Mouse (Mus musculus) heart, embryonic 10.5 days (tissue): ENCODE data around the gene Adipoq. TPM values are rescaled to one million over a fixed set of nuclear protein-coding genes. Genes with fewer than 3 reads are reported as not detected.

ENCODE experiments used
- DNase-seq: peaks from one replicate; pipeline ENCODE4 v3.0.0-alpha.2; 2017; ENCODE audit warnings: low spot score
- H3K27ac ChIP-seq: fragments of 300-500 bp; sonication (generic); 2 replicates; pipeline ENCODE4 v1.5.1; 2016; ENCODE audit warnings: mild to moderate bottlenecking
- H3K27me3 ChIP-seq: fragments of 300-500 bp; sonication (generic); 2 replicates; pipeline ENCODE4 v1.6.1; 2016; ENCODE audit warnings: mild to moderate bottlenecking; ENCODE audit not compliant: poor library complexity, insufficient read depth, severe bottlenecking
- H3K36me3 ChIP-seq: fragments of 300-500 bp; sonication (generic); 2 replicates; pipeline ENCODE4 v1.6.1; 2016; ENCODE audit warnings: mild to moderate bottlenecking, moderate library complexity
- H3K4me1 ChIP-seq: fragments of 300-500 bp; sonication (generic); 2 replicates; pipeline ENCODE4 v1.6.1; 2016; ENCODE audit warnings: mild to moderate bottlenecking
- H3K4me3 ChIP-seq: fragments of 300-500 bp; sonication (generic); 2 replicates; pipeline ENCODE4 v1.5.1; 2016; ENCODE audit warnings: mild to moderate bottlenecking, moderate library complexity
- H3K9me3 ChIP-seq: fragments of 300-500 bp; sonication (generic); 2 replicates; pipeline ENCODE4 v1.6.1; 2016; ENCODE audit warnings: mild to moderate bottlenecking, moderate library complexity
- WGBS: fragments of 180-500 bp; shearing (Covaris S2); methylation state at CpG from one replicate; pipeline ENCODE4 v1.1.7; 2016; 5-methylcytosine and 5-hydroxymethylcytosine counted together
- polyA plus RNA-seq: library from polyadenylated mRNA; unstranded; fragments of >200 nt; fragmentation: Nextera tagmentation; extraction: Ambion mirVana; gene quantifications from 2 replicates; pipeline ENCODE4 v1.2.1, GENCODE M21; 2016

Gene Adipoq
- polyA plus RNA-seq, 1 experiment from 2014 or later = 0.14 TPM

DNA sequence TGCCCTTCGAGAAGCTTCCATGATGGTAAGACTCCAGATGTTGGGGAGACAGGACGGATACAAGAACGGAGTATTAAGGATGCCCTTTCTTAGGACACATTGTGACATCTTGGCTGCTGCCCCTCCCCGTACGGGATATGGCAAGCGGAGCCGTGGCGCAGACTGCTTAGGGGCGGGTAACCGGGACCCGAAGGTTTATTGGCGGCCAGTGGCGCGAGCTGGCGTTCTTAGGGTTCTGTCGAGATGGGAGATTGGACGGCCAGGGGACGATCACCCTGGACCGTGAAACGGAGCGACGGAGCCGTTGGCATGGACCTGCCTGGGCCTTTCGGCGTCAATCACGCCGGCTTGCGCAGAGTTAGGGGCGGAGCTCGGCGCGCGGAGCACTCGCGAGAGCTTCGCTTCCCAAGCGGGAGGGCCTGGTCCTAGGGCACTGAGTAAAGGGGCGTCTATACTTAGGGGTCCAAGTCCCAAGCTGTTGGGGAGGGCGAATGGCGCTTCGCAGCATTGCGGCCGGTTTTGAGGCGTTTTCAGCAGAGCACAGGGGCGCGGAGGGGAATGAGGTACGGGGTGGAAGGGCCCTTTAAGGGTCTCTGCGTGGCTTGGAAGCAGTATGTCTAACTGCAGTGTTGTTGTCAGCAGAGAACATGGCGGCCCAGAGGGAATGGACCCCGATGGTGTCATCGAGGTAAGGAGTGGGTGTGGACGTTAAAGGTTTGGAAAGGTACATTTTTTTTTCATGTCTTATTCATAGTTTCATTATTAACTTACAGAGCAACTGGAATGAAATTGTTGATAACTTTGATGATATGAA lies 38.2 kb upstream of the Adipoq start:
- Histone ChIP-seq H3K9me3 (no peaks in the 10 kb centered on the region), H3K36me3 (peaks cover 50% of the 10 kb centered on the region)
- under 1% methylated on average over 52 of the region's 52 CpGs for WGBS

GRCm38 (mm10) chr16:23108943-23109342 lies 37.4 kb upstream of the Adipoq start:
- H3K27ac ChIP-seq = peak overlapping the region; percentile 100
- H3K9me3 ChIP-seq = no peaks in the 10 kb centered on the region
- H3K4me3 ChIP-seq = peak overlapping the region; percentile 96
- peaks cover 53% of the 10 kb centered on the region for H3K36me3 ChIP-seq
- DNase-seq = no peak
- H3K4me1 ChIP-seq = peaks cover 6% of the 10 kb centered on the region; the same call in 1 of the 2 replicates
- H3K27me3 ChIP-seq = no peaks in the 10 kb centered on the region
- WGBS = 4% methylated on average over 5 of the region's 5 CpGs

More for the DNA sequence above, 38.2 kb upstream of the Adipoq start:
- Histone ChIP-seq H3K27ac (peak overlapping the region; percentile 100), H3K4me1 (peaks cover 7% of the 10 kb centered on the region; the same call in 1 of the 2 replicates), H3K27me3 (no peaks in the 10 kb centered on the region), H3K4me3 (peak overlapping the region; percentile 96)
- peak; percentile 90 for DNase-seq

DNA sequence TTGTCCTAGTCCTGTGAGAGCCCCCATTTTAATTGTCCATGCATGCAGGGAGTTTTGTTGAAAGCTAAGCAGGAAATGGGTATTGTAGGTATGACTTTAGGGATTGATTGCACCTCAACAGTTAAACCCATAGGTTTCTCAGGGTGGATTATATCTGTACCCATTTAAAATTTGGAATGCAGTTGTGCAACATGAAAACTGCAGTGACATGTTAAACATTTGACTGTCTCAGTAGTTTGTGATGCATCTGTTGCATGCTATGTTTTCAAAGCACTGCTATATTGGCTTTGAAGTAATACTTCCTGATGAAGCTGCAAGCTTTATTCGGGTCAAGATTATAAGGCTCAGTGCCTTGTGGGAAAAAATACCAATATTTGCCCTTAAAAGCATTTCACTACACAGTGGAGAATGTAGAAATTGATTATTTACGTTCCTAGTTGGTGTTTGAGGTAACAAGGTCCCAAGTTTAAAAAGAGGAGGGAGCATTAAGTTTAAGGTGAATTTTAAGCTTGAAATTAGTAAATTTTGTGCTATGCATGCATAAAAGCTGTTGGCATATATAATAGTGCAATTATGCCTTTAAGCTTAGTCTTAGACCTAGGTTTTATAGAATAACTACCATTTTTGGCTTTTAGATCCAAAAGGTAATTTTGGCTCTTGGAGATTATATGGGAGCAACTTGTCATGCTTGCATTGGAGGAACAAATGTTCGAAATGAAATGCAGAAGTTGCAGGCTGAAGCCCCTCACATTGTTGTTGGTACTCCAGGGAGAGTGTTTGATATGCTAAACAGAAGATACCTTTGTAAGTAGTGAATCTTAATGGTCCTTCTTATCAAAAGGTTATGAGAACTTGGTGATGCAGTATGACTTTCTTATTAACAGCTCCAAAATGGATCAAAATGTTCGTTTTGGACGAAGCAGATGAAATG lies 36.7 kb upstream of the Adipoq start:
- Histone ChIP-seq H3K4me3 (peak overlapping the region; percentile 96), H3K9me3 (no peaks in the 10 kb centered on the region), H3K27ac (peak overlapping the region; percentile 22; the same call in 1 of the 2 replicates), H3K27me3 (no peaks in the 10 kb centered on the region), H3K4me1 (peaks cover 6% of the 10 kb centered on the region; the same call in 1 of the 2 replicates), H3K36me3 (peaks cover 59% of the 10 kb centered on the region)
- 64% methylated on average over 5 of the region's 5 CpGs for WGBS
- no peak for DNase-seq

GRCm38 (mm10) chr16:23112348-23112747 lies 34.0 kb upstream of the Adipoq start:
- no peak for DNase-seq
- H3K9me3 ChIP-seq = no peaks in the 10 kb centered on the region
- 86% methylated on average over 12 of the region's 12 CpGs for WGBS
- no peaks in the 10 kb centered on the region for H3K27me3 ChIP-seq
- peaks cover 75% of the 10 kb centered on the region for H3K36me3 ChIP-seq
- H3K4me1 ChIP-seq = peaks cover 6% of the 10 kb centered on the region; the same call in 1 of the 2 replicates
- H3K27ac ChIP-seq = no peak overlapping the region
- H3K4me3 ChIP-seq = no peak overlapping the region

DNA sequence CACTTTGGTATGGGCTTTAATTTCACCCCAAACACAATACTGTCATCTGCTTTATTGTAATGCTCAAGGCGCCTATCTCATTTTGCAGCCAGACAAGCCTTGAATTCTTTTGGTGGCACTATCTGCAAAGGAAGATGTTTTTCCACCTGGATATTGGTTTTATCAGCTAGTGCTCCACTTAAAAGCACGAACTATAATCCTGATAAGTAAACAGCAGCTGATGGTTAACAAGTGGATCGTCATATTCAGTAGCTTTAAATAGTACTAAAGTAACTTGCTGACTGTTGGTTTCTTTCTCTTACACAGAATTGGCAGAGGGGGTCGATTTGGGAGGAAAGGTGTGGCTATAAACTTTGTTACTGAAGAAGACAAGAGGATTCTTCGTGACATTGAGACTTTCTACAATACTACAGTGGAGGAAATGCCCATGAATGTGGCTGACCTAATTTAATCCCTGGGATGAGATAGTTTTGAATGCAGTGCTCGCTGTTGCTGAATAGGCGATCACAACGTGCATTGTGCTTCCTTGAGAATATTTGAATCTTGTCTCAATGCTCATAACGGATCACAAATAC lies 33.4 kb upstream of the Adipoq start:
- WGBS = 50% methylated on average over 9 of the region's 9 CpGs
- peaks cover 81% of the 10 kb centered on the region for H3K36me3 ChIP-seq
- DNase-seq = no peak
- H3K9me3 ChIP-seq = no peaks in the 10 kb centered on the region
- peaks cover 6% of the 10 kb centered on the region; the same call in 1 of the 2 replicates for H3K4me1 ChIP-seq
- no peak overlapping the region for H3K27ac ChIP-seq
- H3K27me3 ChIP-seq = no peaks in the 10 kb centered on the region
- H3K4me3 ChIP-seq = no peak overlapping the region

DNA sequence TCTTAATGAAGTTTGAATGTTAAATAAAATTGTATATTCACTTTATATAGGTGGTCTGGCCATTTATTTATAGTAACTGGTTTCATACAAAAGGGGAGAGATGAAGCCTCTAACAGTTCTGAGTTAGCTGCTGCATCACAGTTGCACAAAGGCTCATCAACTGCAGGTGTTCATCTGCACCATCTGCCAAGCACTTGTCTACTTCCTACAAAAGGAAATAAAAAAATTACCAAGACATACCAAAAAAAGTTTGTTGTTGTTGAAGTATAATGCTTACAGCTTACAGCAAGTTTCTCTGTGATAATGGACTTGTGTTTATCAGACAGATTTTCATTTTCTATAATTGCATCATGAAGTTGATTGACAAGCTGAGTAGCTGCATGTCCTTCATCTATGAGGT lies 32.4 kb upstream of the Adipoq start:
- H3K27ac ChIP-seq = no peak overlapping the region
- H3K4me3 ChIP-seq = no peak overlapping the region
- H3K36me3 ChIP-seq = peaks cover 77% of the 10 kb centered on the region
- DNase-seq = no peak
- H3K9me3 ChIP-seq = no peaks in the 10 kb centered on the region
- no peaks in the 10 kb centered on the region for H3K27me3 ChIP-seq
- peaks cover 6% of the 10 kb centered on the region; the same call in 1 of the 2 replicates for H3K4me1 ChIP-seq

GRCm38 (mm10) chr16:23114339-23115171 lies 31.8 kb upstream of the Adipoq start:
- peaks cover 75% of the 10 kb centered on the region for H3K36me3 ChIP-seq
- no peak overlapping the region for H3K27ac ChIP-seq
- no peaks in the 10 kb centered on the region for H3K27me3 ChIP-seq
- peaks cover 4% of the 10 kb centered on the region; the same call in 1 of the 2 replicates for H3K4me1 ChIP-seq
- no peak overlapping the region for H3K4me3 ChIP-seq
- 72% methylated on average over 5 of the region's 5 CpGs for WGBS
- no peak for DNase-seq
- H3K9me3 ChIP-seq = no peaks in the 10 kb centered on the region

DNA sequence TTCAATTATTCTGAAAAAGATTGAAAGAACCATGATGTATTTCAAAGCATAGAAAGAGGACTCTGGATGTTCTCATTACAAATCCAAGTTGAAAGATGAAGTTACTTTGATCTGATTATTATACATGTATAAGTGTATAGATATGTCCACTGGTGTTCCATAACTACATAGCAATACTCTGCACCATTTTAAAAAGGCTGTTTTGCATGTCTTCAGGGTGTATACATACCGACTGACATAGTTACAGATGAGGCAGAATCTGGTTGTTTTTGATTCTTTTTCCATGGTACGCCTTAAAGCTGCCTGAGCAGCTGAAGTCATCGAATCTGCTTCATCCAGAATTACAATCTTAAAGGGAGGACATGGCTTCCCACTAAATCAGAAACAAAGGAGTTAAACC lies 30.9 kb upstream of the Adipoq start:
- WGBS = 90% methylated on average over 3 of the region's 3 CpGs
- no peak for DNase-seq
- Histone ChIP-seq H3K4me3 (no peak overlapping the region), H3K9me3 (no peaks in the 10 kb centered on the region), H3K27ac (no peak overlapping the region), H3K36me3 (peaks cover 73% of the 10 kb centered on the region), H3K4me1 (no peaks in the 10 kb centered on the region), H3K27me3 (no peaks in the 10 kb centered on the region)

GRCm38 (mm10) chr16:23117173-23117572 lies 29.2 kb upstream of the Adipoq start:
- no peak for DNase-seq
- no peaks in the 10 kb centered on the region for H3K4me1 ChIP-seq
- H3K27me3 ChIP-seq = no peaks in the 10 kb centered on the region
- H3K4me3 ChIP-seq = no peak overlapping the region
- no peaks in the 10 kb centered on the region for H3K9me3 ChIP-seq
- 58% methylated on average over 4 of the region's 4 CpGs for WGBS
- H3K36me3 ChIP-seq = peaks cover 74% of the 10 kb centered on the region
- H3K27ac ChIP-seq = no peak overlapping the region

DNA sequence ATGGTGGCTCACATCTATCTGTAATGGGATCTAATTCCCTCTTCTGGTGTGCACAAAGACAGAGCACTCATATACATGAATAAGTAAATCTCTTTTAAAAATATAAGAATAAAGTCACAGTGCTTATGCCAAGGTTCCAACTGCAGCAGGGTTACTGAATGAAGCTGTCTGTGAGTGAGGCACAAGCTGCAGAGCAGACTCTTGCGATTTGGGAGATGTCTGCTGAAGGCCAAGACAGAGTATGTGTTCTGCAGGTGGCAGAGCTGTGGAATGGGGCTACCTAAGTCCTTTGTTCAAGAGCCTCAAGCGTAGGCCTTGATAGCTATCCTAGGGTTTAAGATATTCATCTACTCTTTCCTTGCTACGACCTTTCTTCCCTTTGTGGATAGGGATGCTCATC lies 23.9 kb upstream of the Adipoq start:
- Histone ChIP-seq H3K27ac (no peak overlapping the region), H3K27me3 (no peaks in the 10 kb centered on the region), H3K4me1 (peaks cover 9% of the 10 kb centered on the region), H3K36me3 (peaks cover 64% of the 10 kb centered on the region), H3K9me3 (no peaks in the 10 kb centered on the region), H3K4me3 (no peak overlapping the region)
- DNase-seq = no peak
- WGBS = 93% methylated on average over 3 of the region's 3 CpGs

- Histone ChIP-seq H3K36me3 (peaks cover 58% of the 10 kb centered on the region), H3K4me1 (peaks cover 9% of the 10 kb centered on the region), H3K27ac (no peak overlapping the region), H3K9me3 (no peaks in the 10 kb centered on the region), H3K27me3 (no peaks in the 10 kb centered on the region), H3K4me3 (no peak overlapping the region)
- 91% methylated on average over 4 of the region's 4 CpGs for WGBS
- no peak for DNase-seq
Measured at GRCm38 (mm10) chr16:23123104-23123503, 23.2 kb upstream of the Adipoq start.

GRCm38 (mm10) chr16:23124398-23124797 lies 21.9 kb upstream of the Adipoq start:
- Histone ChIP-seq H3K4me3 (no peak overlapping the region), H3K27me3 (no peaks in the 10 kb centered on the region), H3K27ac (no peak overlapping the region), H3K9me3 (no peaks in the 10 kb centered on the region), H3K36me3 (peaks cover 50% of the 10 kb centered on the region), H3K4me1 (peaks cover 19% of the 10 kb centered on the region)
- DNase-seq = no peak
- 80% methylated on average over 4 of the region's 4 CpGs for WGBS
